Mouse (Mus musculus) brain, adult 10 weeks (tissue): ENCODE results near the gene Dnph1. TPM values are rescaled to one million over a fixed set of nuclear protein-coding genes. Genes with fewer than 3 reads are reported as not detected.

Experiments
- polyA plus RNA-seq: library from polyadenylated mRNA; stranded (reverse); fragments of 350-450 nt; fragmentation: Illumina TruSeq; extraction: RNeasy Lipid Tissue Mini Kit (QIAGEN cat#74804); gene quantifications from one replicate; pipeline ENCODE4 v1.2.3, GENCODE M21; 2015; ENCODE audit warnings: low read depth, low replicate concordance

The Dnph1 gene
- polyA plus RNA-seq, result 5.6 TPM

DNA sequence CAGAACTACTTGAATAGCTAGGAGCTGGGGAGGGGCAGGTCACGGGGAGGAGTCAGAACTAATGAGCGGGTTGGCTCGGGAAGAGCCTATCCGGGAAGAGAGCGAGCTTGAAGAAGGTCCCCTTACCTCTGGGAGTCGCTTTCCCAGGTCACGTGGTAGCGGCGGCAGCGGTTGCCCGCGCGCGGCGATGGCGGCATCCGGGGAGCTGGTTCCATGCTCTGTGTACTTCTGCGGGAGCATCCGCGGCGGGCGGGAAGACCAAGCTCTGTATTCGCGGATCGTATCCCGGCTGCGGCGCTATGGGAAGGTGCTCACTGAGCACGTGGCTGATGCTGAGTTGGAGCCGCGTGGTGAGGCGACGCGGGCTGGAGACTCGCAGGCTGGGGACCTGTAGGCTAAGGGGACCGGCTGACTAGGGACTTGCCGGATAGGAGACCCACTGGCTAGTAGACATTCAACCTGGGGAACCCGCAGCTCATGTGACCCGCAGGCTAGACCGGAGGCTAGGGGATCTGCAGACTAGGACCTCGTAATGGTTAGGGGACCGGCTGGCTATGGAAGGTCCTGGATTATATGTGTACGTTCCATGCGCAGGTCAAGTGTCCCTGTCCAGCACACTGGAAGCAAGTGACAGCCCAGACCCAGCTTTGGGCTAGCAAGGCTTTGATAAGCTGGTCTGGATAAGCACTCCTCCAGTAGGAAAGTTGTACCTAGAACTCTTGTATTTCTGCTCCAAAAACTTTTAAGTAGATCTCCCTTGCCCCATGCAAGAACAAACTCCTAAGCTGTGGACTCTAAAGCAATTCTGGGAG is at the start of gene Dnph1:
Gene Dnph1 (plus strand): TSS at position 89 of the 812 bp plus-strand sequence.

GRCm38 (mm10) chr17:46487431-46487830 is 9.1 kb upstream of the Dnph1 start, which contains the start of gene Ttbk1:
Ttbk1 (minus strand) TSS chr17:46487675.

DNA sequence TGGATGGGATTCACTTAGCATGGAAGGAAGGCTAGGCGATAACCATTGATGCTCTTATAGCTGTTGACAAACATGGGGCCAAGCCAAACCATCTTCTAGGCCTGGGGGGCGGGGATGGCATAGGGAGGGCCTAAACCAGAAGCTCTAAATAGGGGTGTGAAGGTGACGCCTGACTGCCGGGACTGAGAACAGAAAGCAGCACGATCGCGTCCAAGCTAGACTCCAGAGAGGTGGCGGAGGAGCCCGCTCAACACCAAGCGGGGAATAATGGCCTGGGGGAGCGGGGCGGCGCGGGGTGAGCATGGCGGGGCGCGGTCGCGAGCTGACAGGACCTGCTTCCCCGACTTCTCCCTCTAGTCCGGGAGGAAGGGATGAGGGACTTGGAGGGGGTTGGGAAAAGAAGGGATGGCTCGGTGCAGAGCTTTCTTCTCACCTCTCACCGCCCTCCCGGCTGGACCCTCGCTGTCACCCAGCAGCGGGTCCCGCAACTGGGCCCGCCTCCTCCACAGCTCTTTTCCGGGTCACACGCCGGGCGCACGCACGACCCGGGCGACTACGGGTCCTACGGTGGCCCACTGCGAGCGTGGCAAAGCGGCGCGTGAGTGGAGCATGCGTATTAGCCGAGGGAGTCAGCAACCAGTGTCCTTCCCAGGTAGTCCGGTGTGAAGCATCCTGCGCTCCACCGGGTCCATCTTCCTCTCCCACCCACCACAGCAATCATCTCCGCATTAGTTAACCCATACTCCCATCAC is 49.5 kb downstream of the Dnph1 start, which contains the start of gene Cul9:
Gene Cul9 (minus strand): TSS at position 576 of the 752 bp plus-strand sequence.

Other genes starting within 250 kb of the Dnph1 start
- gene Polr1c, start 248.7 kb upstream of the Dnph1 start, polyA plus RNA-seq, result 41.5 TPM
- 66.5 TPM for gene Yipf3, start 248.6 kb upstream of the Dnph1 start, polyA plus RNA-seq
- gene Lrrc73, start 243.2 kb upstream of the Dnph1 start, polyA plus RNA-seq, result 44.4 TPM
- gene Tjap1, start 213.7 kb upstream of the Dnph1 start, polyA plus RNA-seq, result 31.4 TPM
- gene Dlk2, start 199.3 kb upstream of the Dnph1 start, polyA plus RNA-seq, result 36.9 TPM
- gene Abcc10, start 168.4 kb upstream of the Dnph1 start, polyA plus RNA-seq, result 5.0 TPM
- 30.7 TPM for gene Zfp318, start 113.0 kb upstream of the Dnph1 start, polyA plus RNA-seq
- gene Crip3, start 67.8 kb upstream of the Dnph1 start, polyA plus RNA-seq, result 2.9 TPM
- not detected for gene Slc22a7, start 58.3 kb upstream of the Dnph1 start, polyA plus RNA-seq
- gene Ttbk1, start 9.0 kb upstream of the Dnph1 start, polyA plus RNA-seq, result 47.4 TPM
- 29.7 TPM for gene Cul9, start 49.7 kb downstream of the Dnph1 start, polyA plus RNA-seq
- 37.9 TPM for gene Srf, start 59.5 kb downstream of the Dnph1 start, polyA plus RNA-seq
- 6.1 TPM for gene Ptk7, start 132.8 kb downstream of the Dnph1 start, polyA plus RNA-seq
- 21.9 TPM for gene Klc4, start 149.3 kb downstream of the Dnph1 start, polyA plus RNA-seq
- gene Mrpl2, start 149.5 kb downstream of the Dnph1 start, polyA plus RNA-seq, result 64.3 TPM
- gene Cul7, start 153.6 kb downstream of the Dnph1 start, polyA plus RNA-seq, result 18.4 TPM
- 24.6 TPM for gene Rrp36, start 177.6 kb downstream of the Dnph1 start, polyA plus RNA-seq
- 213 TPM for gene Mea1, start 182.1 kb downstream of the Dnph1 start, polyA plus RNA-seq
- 176 TPM for gene Klhdc3, start 184.2 kb downstream of the Dnph1 start, polyA plus RNA-seq
- gene Ppp2r5d, start 208.4 kb downstream of the Dnph1 start, polyA plus RNA-seq, result 84.0 TPM
- 31.4 TPM for gene Pex6, start 214.8 kb downstream of the Dnph1 start, polyA plus RNA-seq
- gene Gnmt, start 232.5 kb downstream of the Dnph1 start, polyA plus RNA-seq, result 1.3 TPM